Mouse (Mus musculus): ENCODE results near the gene Ints3. TPM values are rescaled to one million over a fixed set of nuclear protein-coding genes. Genes with fewer than 3 reads are reported as not detected.
A peak's percentile ranks its signal among the peaks of the same experiment; 100 is the strongest.

The Ints3 gene
- polyA plus RNA-seq, 1 experiment from 2014 or later, result 30.8 TPM

- H3K4me3 ChIP-seq, result no peak overlapping the region
- H3K27ac ChIP-seq (replicated peaks), result no peak overlapping the region
- no peak overlapping the region for H3K4me2 ChIP-seq
- WGBS, result 87% methylated on average over 3 of the region's 3 CpGs
- no peaks in the 10 kb centered on the region for H3K9me3 ChIP-seq
- peaks cover 21% of the 10 kb centered on the region for H3K4me1 ChIP-seq (replicated peaks)
- H3K27me3 ChIP-seq, result peaks cover 62% of the 10 kb centered on the region
- no peak for ATAC-seq (ENCODE audit: low read depth)
- H3K36me3 ChIP-seq, result no peaks in the 10 kb centered on the region
- no peak overlapping the region for H3K9ac ChIP-seq
Measured at GRCm38 (mm10) chr3:90461935-90462334, 28.5 kb upstream of the Ints3 start.

DNA sequence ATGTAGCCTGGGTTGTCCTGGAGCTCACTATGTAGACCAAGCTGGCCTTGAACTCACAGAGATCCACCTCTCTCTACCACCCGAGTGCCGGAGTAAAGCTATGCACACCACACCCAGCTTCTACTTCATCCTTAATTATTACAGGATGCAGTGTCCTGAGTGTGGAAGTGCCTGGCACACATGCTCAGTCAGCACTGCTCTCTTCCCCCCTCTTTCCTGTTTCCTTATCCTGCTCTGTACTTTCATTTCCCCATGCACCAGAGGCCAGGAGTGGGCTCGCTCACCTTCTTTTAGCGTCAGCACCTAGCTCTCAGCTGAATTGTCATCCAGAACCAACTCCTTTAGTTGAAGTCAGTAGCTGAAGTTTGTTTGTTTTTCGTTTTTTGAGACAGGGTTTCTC is 26.9 kb upstream of the Ints3 start:
- Histone ChIP-seq H3K27me3 (peaks cover 51% of the 10 kb centered on the region), H3K9me3 (no peaks in the 10 kb centered on the region), H3K36me3 (no peaks in the 10 kb centered on the region), H3K4me2 (no peak overlapping the region), H3K4me3 (no peak overlapping the region), H3K9ac (no peak overlapping the region), H3K27ac (replicated peaks) (no peak overlapping the region), H3K4me1 (replicated peaks) (peaks cover 6% of the 10 kb centered on the region)
- ATAC-seq (ENCODE audit: low read depth), result no peak
- WGBS, result 75% methylated on average over 5 of the region's 5 CpGs

- ATAC-seq (ENCODE audit: low read depth), result no peak
- Histone ChIP-seq H3K27ac (replicated peaks) (no peak overlapping the region), H3K4me1 (replicated peaks) (peaks cover under 1% of the 10 kb centered on the region; the same call in 1 of the 2 replicates), H3K36me3 (no peaks in the 10 kb centered on the region), H3K9me3 (no peaks in the 10 kb centered on the region), H3K4me3 (no peak overlapping the region), H3K27me3 (peaks cover 45% of the 10 kb centered on the region), H3K9ac (no peak overlapping the region), H3K4me2 (no peak overlapping the region)
- WGBS, result 83% methylated on average over 9 of the region's 9 CpGs
Measured at GRCm38 (mm10) chr3:90459727-90460126, 26.3 kb upstream of the Ints3 start.

GRCm38 (mm10) chr3:90454931-90455330 is 21.5 kb upstream of the Ints3 start:
- Histone ChIP-seq H3K27me3 (0 out of 2 replicates have a peak, but pooled peaks cover 3% of the 10 kb centered on the region), H3K9me3 (no peaks in the 10 kb centered on the region), H3K4me2 (no peak overlapping the region), H3K4me3 (no peak overlapping the region), H3K36me3 (no peaks in the 10 kb centered on the region), H3K4me1 (replicated peaks) (no peaks in the 10 kb centered on the region), H3K27ac (replicated peaks) (no peak overlapping the region), H3K9ac (no peak overlapping the region)
- WGBS, result 89% methylated on average over 14 of the region's 14 CpGs
- no peak for ATAC-seq (ENCODE audit: low read depth)

DNA sequence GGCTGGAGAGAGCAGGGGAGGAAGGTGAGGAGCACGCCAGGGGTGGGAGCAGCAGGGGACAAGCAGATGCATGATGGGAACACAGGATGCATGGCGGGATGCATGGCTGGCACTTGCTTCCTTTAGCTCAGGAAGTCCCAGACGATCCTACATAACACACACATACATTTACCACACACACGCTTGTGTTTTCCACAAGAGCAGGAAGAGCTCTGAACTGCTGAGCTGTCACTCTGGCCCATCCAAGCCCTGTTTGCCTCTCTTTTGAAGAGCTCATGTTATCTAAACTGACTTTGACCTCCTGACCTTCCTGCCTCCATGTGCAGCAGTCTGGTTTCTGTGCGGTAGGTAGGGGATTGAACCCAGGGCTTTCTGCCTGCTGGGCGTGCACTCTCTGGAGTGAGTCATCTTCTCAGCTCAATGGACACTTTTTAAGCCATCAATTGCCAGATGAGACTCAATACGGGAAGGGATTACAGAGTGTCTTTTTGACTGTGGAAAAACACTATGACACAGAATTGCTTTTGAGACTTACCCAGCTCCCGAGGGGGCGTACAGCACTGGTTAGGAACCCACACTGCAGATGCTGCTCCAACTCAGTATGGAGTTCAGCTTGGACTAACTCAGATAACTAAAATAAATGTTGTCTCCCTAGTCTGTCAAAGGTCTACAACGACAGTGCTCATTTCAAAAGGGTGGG is 18.1 kb upstream of the Ints3 start:
- no peaks in the 10 kb centered on the region for H3K9me3 ChIP-seq
- H3K27ac ChIP-seq (replicated peaks), result no peak overlapping the region; the same call in 1 of the 2 replicates
- H3K4me1 ChIP-seq (replicated peaks), result peaks cover 8% of the 10 kb centered on the region
- H3K36me3 ChIP-seq, result no peaks in the 10 kb centered on the region
- H3K27me3 ChIP-seq, result no peaks in the 10 kb centered on the region
- no peak for ATAC-seq (ENCODE audit: low read depth)
- H3K4me2 ChIP-seq, result peak overlapping the region; percentile 21
- no peak overlapping the region for H3K4me3 ChIP-seq
- H3K9ac ChIP-seq, result no peak overlapping the region
- 65% methylated on average over 10 of the region's 10 CpGs for WGBS

GRCm38 (mm10) chr3:90450874-90451273 is 17.5 kb upstream of the Ints3 start:
- Histone ChIP-seq H3K9me3 (no peaks in the 10 kb centered on the region), H3K4me2 (peak overlapping the region; percentile 21), H3K4me3 (no peak overlapping the region), H3K4me1 (replicated peaks) (peaks cover 15% of the 10 kb centered on the region), H3K27me3 (no peaks in the 10 kb centered on the region), H3K27ac (replicated peaks) (no peak overlapping the region; the same call in 1 of the 2 replicates), H3K36me3 (no peaks in the 10 kb centered on the region), H3K9ac (no peak overlapping the region)
- no peak for ATAC-seq (ENCODE audit: low read depth)
- WGBS, result 33% methylated on average over 12 of the region's 12 CpGs

DNA sequence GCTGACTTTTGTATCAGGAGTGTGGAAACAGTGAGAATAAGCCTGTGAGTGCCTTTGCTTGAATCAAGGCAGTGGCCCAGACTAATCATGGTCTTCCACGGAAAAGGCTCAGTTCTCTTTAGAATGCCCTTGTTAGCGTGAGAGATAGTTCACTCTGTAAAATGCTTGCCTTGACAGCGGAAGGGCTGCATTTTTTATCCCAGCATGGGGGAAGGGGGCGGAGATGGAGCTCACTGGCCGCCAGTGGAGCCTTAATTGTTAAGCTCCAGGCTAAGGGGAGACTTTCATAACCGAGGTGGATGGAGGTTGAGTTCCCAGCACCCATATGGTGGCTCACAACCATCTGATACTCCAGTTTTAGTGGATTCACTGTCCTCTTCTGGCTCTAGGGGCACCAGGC is 15.2 kb upstream of the Ints3 start:
- 23% methylated on average over 6 of the region's 6 CpGs for whole genome bisulfite sequencing
- Histone ChIP-seq H3K9ac (no peak overlapping the region), H3K27me3 (no peaks in the 10 kb centered on the region), H3K36me3 (no peaks in the 10 kb centered on the region), H3K4me3 (no peak overlapping the region), H3K4me2 (no peak overlapping the region), H3K9me3 (no peaks in the 10 kb centered on the region), H3K4me1 (replicated peaks) (peaks cover 21% of the 10 kb centered on the region), H3K27ac (replicated peaks) (no peak overlapping the region)
- no peak for ATAC-seq (ENCODE audit: low read depth)

DNA sequence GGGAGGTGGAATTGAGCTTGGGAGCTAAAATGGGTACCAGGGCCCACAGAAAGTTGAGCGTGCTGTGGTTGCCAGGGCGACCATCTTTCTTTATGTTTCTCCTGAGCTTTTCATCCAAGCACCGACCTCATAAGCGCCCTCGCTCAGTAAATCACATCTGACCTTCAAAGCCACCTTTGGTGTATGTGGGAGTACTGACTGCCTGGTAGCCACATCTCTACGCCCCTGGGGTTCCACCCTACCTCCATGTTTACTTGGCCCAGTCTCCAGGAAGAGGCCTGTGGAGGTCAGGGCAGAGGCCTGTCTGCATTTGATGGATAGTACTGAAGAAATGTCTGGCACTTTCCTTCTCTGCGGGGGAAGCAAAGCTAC is 13.7 kb upstream of the Ints3 start:
- Histone ChIP-seq H3K4me1 (replicated peaks) (peaks cover 21% of the 10 kb centered on the region), H3K9ac (no peak overlapping the region), H3K27ac (replicated peaks) (peak overlapping the region; percentile 81), H3K9me3 (no peaks in the 10 kb centered on the region), H3K36me3 (no peaks in the 10 kb centered on the region), H3K4me2 (peak overlapping the region; percentile 54), H3K27me3 (no peaks in the 10 kb centered on the region), H3K4me3 (peak overlapping the region; percentile 29; the same call in 1 of the 2 replicates)
- WGBS, result 31% methylated on average over 7 of the region's 7 CpGs
- peak; percentile 41 for ATAC-seq (ENCODE audit: low read depth)

GRCm38 (mm10) chr3:90446389-90447122 is 13.1 kb upstream of the Ints3 start:
- Histone ChIP-seq H3K27me3 (no peaks in the 10 kb centered on the region), H3K4me3 (peak overlapping the region; percentile 29), H3K36me3 (no peaks in the 10 kb centered on the region), H3K27ac (replicated peaks) (peak overlapping the region; percentile 81), H3K4me1 (replicated peaks) (peaks cover 21% of the 10 kb centered on the region), H3K4me2 (peak overlapping the region; percentile 54), H3K9me3 (no peaks in the 10 kb centered on the region), H3K9ac (peak overlapping the region; percentile 52)
- WGBS, result 1% methylated on average over 17 of the region's 17 CpGs
- ATAC-seq (ENCODE audit: low read depth), result peak; percentile 94

DNA sequence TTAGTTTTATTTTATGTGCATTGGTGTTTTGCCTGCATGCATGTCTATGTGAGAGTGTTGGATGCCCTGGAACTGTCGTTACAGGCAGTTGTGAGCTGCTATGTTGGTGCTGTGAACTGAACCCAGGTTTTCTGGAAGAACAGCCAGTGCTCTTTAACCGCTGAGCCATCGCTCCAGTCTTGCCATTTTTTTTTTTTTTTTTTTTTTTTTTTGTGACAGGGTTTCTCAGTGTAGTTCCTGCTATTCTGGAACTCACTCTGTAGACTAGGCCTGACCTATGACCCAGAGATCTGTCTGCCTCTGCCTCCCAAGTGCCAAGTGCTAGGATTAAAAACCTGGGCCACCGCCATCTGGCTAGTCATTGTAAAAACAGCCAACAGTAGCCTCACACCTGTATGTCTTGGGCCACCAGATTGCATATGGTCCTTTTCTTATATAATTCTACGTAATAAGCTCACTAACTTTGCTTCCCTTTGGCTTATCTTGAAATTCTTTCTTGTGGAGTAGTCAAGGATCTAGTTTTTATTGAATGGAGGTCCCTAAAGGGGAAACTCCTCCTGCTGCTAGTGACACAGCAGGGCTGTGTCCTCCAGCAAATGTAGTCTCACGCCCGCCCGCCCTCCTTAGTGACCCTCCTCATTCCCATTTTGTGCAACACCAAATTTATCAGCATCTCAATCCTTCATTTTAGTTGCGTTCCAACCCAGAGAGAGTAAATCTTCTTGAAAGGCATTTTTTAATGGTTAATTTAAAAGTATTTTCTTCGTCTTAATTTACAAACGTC is 12.2 kb upstream of the Ints3 start:
- 62% methylated on average over 11 of the region's 11 CpGs for WGBS

GRCm38 (mm10) chr3:90443977-90444376 is 10.6 kb upstream of the Ints3 start:
- H3K27me3 ChIP-seq, result no peaks in the 10 kb centered on the region
- no peak overlapping the region for H3K9ac ChIP-seq
- no peak overlapping the region for H3K27ac ChIP-seq (replicated peaks)
- no peaks in the 10 kb centered on the region for H3K36me3 ChIP-seq
- WGBS, result 80% methylated on average over 3 of the region's 3 CpGs
- H3K4me1 ChIP-seq (replicated peaks), result peaks cover 21% of the 10 kb centered on the region
- H3K9me3 ChIP-seq, result no peaks in the 10 kb centered on the region
- no peak for ATAC-seq (ENCODE audit: low read depth)
- no peak overlapping the region for H3K4me2 ChIP-seq
- no peak overlapping the region for H3K4me3 ChIP-seq

More for the DNA sequence above, 12.2 kb upstream of the Ints3 start:
- no peak for ATAC-seq (ENCODE audit: low read depth)
- H3K4me2 ChIP-seq, result peak overlapping the region; percentile 54
- H3K9me3 ChIP-seq, result no peaks in the 10 kb centered on the region
- no peaks in the 10 kb centered on the region for H3K27me3 ChIP-seq
- peak overlapping the region; percentile 29; the same call in 1 of the 2 replicates for H3K4me3 ChIP-seq
- H3K27ac ChIP-seq (replicated peaks), result peak overlapping the region; percentile 81
- no peak overlapping the region for H3K9ac ChIP-seq
- peaks cover 21% of the 10 kb centered on the region for H3K4me1 ChIP-seq (replicated peaks)
- no peaks in the 10 kb centered on the region for H3K36me3 ChIP-seq

DNA sequence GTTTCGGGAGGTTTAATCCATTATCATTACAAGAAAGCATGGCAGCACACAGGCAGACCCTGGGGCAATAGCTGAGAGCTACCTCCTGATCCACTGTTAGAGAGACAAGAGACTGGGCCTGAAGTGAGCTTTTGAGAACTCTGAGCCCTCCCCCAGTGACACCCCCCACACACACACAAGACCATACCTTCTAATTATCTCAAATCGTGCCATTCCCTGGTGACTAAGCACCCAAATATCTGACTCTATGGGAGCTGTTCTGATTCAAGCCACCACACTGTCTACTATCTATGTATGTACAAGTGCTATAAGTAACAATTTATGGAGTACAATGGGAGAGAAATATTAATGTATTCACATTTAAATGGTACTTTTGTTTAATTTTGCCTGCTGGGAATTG is 7.3 kb upstream of the Ints3 start:
- 90% methylated on average over 2 of the region's 2 CpGs for WGBS
- no peak for ATAC-seq (ENCODE audit: low read depth)
- H3K36me3 ChIP-seq, result no peaks in the 10 kb centered on the region
- H3K27ac ChIP-seq (replicated peaks), result no peak overlapping the region
- H3K9ac ChIP-seq, result no peak overlapping the region
- H3K27me3 ChIP-seq, result no peaks in the 10 kb centered on the region
- H3K4me3 ChIP-seq, result no peak overlapping the region
- H3K4me2 ChIP-seq, result no peak overlapping the region
- H3K9me3 ChIP-seq, result no peaks in the 10 kb centered on the region
- H3K4me1 ChIP-seq (replicated peaks), result peaks cover 5% of the 10 kb centered on the region
